Mouse (Mus musculus) stomach, postnatal 0 days (tissue): ENCODE measurements around the gene Hbb-bh2.

Experiments
- CTCF ChIP-seq: IDR thresholded peaks from 2 replicates; pipeline ENCODE4 v1.5.1; 2016; ENCODE audit warnings: antibody characterized with exemption, low read depth, mild to moderate bottlenecking, moderate library complexity
- EP300 ChIP-seq: optimal IDR thresholded peaks from 2 replicates; pipeline ENCODE3; 2016; ENCODE audit warnings: antibody characterized with exemption

- TF ChIP-seq CTCF, result no peak
- TF ChIP-seq EP300, result no peak
These were observed 26.6 kb downstream of the Hbb-bh2 start, which contains the start of gene Hbb-bt for GRCm38 (mm10) chr7:103813766-103814165.
